Mouse (Mus musculus) erythroblast, embryonic 14.5 days (primary cell): ENCODE results near the gene Cbfa2t3.

Experiments used
- GATA1 ChIP-seq: IDR thresholded peaks from 2 replicates; pipeline ENCODE4 v1.6.1; 2012; ENCODE audit warnings: low read length, inconsistent platforms, mixed read lengths
- TAL1 ChIP-seq: IDR thresholded peaks from 3 replicates; pipeline ENCODE4 v1.6.1; 2012; ENCODE audit warnings: low read length, inconsistent platforms, mixed read lengths

GRCm38 (mm10) chr8:122728630-122729029 is 29.7 kb upstream of the Cbfa2t3 start:
- TF ChIP-seq TAL1 (no peak), GATA1 (no peak)
